Mouse (Mus musculus) brain, embryonic 18.5 days (tissue): ENCODE measurements around the gene Tenm2.
A peak's percentile ranks its signal among the peaks of the same experiment; 100 is the strongest.

Experiments
- DNase-seq: peaks from one replicate; pipeline ENCODE4 v3.0.0-alpha.2; 2012; ENCODE audit warnings: low read depth, low spot score

Gene Tenm2

DNA sequence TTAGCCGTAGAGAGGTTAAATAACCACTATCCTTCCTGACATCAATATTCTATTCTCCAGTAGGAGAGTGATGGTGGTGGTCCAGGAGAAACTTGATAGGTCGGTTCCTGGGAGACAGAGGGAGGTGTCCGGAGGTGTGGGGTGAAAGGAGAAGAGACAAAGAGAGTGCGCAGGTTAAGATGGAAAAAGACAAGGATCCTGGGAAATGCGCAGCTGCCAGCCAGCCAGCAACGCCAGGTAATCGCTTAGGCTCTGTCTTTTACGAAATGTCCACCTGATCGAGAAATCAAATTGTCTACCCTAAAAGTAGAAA is 957.9 kb downstream of the Tenm2 start:
- DNase-seq, result no peak

DNA sequence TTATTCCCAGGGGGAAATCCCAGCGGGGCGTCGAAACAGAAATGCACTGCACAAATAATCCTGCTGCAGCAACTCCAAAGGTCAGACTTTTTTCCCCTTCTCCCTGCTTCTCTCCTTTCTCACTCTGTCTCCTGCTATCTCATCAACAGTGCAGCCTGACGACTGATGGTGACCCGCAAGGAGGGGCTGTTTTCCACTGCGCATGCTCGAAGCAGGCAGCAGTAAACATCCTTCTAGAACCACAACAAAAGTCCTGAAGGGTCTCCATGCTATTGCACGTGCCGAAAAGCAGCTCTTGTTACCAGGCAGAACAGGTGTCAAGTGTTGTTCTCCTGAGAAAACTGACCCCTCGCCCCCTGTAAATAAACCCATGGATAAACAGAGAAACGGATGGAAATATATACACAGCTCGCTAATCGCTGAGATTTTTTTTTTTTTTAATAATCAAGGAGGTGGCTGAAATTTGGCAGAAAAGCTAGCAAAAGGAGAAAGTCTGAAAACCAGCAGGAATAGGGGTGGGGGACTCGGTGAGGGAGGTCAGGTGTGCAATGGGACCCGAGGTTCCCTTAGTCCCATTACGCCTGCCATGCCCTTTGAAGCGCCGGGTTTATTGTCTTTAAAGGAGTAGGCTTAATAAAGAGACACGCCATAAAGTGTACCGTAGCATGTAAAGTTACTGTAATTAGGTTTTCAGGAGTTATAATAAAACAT is 958.4 kb downstream of the Tenm2 start:
- no peak for DNase-seq

DNA sequence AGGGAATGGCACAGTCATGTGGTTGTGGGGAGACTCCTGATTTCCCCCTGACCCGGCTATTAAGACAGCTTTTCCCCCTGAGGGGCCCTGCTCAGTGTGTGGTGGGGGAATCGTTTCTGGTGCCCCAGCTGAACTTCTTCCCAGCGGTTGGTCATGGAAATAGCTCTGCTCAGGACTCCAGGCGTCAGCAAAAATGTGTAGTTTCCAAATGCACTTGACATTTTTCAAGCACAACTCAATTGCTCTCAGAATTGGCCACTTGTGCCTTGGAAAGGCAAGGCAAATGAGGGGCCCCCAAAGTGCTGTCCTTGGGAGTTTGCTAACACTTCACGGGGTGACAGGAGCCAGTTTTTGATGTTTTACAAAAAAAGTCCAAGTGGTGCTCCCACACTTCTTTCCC is 959.7 kb downstream of the Tenm2 start:
- DNase-seq, result no peak

- DNase-seq, result no peak
These were observed 963.6 kb downstream of the Tenm2 start for GRCm38 (mm10) chr11:36272149-36272548.

DNA sequence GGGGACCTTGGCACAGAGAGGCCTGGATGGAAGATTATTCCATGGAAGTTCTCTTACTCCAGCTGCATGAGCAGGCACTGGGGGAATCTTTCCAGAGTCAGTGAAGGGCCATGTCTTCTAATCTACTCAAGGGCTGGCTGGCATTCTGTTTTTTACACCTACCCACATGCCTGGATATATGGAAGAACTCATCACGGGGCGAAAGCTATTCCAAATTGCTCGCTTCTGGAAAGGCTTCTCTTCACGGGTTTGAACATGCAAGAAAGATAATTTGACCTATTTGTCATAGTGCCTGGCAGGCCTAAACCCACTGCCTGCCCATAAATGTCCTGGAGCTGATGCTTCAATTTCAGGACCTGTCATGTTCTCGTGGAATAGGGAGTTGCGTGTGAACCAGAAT is 965.8 kb downstream of the Tenm2 start:
- no peak for DNase-seq

GRCm38 (mm10) chr11:36264776-36265466 is 970.8 kb downstream of the Tenm2 start:
- no peak for DNase-seq

- no peak for DNase-seq
These were observed 971.9 kb downstream of the Tenm2 start for GRCm38 (mm10) chr11:36263840-36264239.

GRCm38 (mm10) chr11:36257187-36257586 is 978.6 kb downstream of the Tenm2 start:
- DNase-seq, result no peak

- DNase-seq, result no peak
These were observed 979.0 kb downstream of the Tenm2 start for GRCm38 (mm10) chr11:36256747-36257146.

DNA sequence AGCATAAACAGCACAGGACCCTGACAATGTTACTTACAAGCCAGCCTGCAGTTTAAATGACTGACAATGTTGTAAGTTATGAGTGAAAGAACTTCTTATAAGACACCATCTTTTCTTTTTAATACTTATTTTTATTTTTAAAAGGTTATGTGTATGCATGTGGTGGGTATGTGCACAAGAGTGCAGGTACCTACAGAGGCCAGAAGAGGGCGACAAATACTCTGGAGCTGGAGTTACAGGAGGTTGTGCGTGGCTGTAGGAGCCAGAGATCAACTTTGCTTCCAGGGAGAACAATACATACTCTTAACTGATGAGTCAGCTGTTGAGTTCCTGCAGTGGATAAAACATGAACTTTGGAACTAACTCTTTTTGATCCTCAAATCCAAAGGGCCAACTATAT is 981.7 kb downstream of the Tenm2 start:
- DNase-seq, result no peak

GRCm38 (mm10) chr11:36250111-36250510 is 985.7 kb downstream of the Tenm2 start:
- no peak for DNase-seq

DNA sequence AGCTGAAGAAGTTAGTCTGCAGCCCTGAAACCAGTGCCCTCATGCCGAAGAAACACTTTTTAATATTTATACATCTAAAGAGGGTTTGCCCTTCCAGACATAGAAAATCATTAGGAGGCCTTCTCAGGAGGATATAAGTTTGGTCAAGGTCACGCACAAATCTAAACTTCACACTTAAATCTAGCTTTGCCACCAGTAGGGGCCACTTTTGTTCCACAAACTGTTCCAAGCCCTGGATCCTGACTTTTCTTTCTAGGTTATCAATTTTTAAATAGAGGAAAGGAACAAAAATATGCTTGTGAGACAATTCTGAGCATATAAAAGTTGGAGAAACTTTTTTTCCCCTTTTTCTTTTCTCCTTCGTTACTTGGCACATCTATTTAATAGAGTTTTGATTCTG is 989.6 kb downstream of the Tenm2 start:
- DNase-seq, result no peak

- no peak for DNase-seq
These were observed 991.3 kb downstream of the Tenm2 start for GRCm38 (mm10) chr11:36244491-36244882.

- no peak for DNase-seq
These were observed 991.8 kb downstream of the Tenm2 start for GRCm38 (mm10) chr11:36243747-36244490.

GRCm38 (mm10) chr11:36238890-36239289 is 996.9 kb downstream of the Tenm2 start:
- DNase-seq, result no peak

- no peak for DNase-seq
These were observed 1007.1 kb downstream of the Tenm2 start for GRCm38 (mm10) chr11:36228654-36229053.

GRCm38 (mm10) chr11:36228196-36228595 is 1007.6 kb downstream of the Tenm2 start:
- no peak for DNase-seq

DNA sequence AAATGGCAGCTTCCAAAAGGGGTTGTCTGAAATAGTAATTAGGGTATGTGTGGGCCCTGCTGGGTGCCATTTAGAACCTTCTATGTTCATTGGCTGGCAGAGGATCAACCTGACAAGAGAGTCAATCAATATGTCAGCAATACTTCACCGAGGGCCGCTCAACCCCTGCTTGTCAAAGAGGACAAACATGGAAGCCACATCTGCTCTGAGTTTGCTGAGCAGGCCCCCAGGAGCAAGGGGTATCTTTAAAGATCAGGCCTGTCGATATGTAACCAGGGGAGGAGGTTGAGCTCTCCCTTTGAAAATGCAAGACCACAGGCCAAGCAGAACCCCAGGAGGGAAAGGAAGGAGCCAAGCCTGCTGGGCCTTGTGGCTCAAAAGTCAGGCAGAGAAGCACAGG is 1009.7 kb downstream of the Tenm2 start:
- DNase-seq, result no peak

- DNase-seq, result no peak
These were observed 1011.9 kb downstream of the Tenm2 start for GRCm38 (mm10) chr11:36223716-36224439.

GRCm38 (mm10) chr11:36222071-36222470 is 1013.7 kb downstream of the Tenm2 start:
- no peak for DNase-seq

GRCm38 (mm10) chr11:36221271-36221975 is 1014.3 kb downstream of the Tenm2 start:
- peak; percentile 71 for DNase-seq

- DNase-seq, result no peak
These were observed 1015.1 kb downstream of the Tenm2 start for GRCm38 (mm10) chr11:36220651-36221050.
